Mouse (Mus musculus): ENCODE data around the gene Rab40c.

Gene Rab40c

DNA sequence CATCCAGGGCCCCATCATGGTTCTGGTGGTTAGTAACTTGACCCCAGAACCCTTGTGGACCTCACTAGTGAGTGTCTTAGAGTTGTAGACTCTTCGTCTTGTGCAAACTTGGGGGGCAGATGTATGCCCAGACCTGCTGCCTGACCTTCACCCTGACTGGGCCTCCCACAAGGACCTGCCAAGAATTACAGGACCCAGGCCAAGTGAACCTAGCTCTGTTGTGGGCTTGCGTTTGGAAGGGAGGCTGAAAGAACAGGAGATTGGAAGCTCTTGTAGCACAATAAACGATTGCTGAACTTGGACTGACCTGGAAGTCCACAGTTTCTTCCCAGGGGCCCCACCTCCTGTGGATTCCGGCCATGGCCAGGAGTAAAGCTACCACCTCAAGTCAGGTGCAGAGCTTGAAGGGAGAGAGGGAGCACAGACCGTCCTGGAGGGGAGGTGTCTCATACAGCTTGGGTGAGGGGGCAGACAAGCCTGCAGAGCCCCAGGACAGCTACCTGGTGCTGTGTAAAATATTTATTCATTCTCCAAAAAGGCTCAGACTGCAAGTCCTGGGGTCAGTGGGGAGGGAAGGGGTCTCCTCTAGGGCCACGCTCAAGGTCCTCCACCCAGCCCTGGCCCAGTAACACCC, 85.4 kb downstream of the Rab40c start:
- in situ Hi-C loops (cut with MboI; ENCODE audit: unreplicated experiment in 2 of 2) = no loop called here

DNA sequence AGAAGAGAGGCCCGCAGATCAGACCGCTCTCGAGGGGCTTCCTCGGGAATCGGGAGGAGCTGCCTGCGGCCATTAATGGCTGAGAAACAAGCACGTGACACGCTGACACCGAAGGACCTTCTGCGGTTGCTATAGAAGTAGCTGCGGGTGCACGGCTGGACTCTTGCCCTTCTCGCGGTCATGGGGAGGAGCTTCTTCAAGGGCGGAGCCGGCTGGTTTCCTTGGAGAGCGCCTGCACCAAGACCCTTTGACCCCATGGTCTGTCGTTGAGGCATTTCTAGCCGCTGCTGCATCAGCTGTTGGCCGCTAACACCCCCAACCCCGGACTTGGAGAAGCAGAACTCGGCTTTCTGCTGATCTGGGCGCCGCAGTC, 86.2 kb downstream of the Rab40c start, which contains the start of gene Stub1:
TSS of gene Stub1 (minus strand) at position 114 of the 373 bp plus-strand sequence.
- in situ Hi-C loops (cut with MboI; ENCODE audit: unreplicated experiment in 2 of 2) = no loop called here

DNA sequence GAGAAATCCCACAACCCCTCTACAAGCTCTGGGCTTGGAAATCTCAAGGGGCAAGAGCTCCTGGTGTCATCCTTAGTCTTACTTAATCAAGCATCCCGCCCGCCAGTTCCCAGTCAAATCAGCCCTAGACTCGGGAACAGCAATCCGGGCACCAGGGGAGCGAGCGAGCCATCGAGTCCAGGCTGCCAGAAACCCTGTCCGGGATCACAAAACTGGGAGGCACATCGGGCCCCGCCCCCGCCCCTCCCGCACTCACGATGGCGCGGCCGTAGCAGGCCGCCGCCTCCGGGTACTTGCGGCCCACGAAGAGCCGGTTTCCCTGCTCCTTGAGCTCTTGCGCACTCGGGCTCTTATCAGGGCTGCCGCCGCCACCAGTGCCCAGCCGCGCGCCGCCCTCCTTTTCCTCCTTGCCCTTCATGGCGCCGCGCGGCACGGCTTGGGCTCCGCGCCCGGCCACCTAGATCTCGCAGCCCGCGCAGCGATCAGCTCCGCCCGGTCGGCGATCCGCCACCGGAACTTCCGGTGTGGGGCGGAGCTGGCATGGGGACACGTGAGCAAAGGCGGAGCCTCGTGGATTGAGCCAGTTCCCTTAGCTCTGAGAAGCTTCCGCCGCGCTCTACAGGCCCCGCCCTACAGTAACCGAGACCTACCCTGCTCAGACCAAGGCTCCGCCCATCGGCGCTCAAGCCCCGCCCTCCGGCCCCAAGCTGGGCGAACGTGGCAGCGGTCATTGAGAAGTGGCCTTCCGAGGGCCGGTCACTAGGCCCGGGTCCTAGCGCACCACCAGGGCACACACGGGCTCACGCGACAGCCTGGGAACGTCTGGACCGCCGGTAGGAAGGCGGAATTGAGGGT, 86.9 kb downstream of the Rab40c start:
- in situ Hi-C loops (cut with MboI; ENCODE audit: unreplicated experiment in 2 of 2) = no loop called here

All from v-Abl transformed pro-B cells (cell line).